Mouse (Mus musculus): ENCODE measurements around the gene Myo1d.

Myo1d gene

DNA sequence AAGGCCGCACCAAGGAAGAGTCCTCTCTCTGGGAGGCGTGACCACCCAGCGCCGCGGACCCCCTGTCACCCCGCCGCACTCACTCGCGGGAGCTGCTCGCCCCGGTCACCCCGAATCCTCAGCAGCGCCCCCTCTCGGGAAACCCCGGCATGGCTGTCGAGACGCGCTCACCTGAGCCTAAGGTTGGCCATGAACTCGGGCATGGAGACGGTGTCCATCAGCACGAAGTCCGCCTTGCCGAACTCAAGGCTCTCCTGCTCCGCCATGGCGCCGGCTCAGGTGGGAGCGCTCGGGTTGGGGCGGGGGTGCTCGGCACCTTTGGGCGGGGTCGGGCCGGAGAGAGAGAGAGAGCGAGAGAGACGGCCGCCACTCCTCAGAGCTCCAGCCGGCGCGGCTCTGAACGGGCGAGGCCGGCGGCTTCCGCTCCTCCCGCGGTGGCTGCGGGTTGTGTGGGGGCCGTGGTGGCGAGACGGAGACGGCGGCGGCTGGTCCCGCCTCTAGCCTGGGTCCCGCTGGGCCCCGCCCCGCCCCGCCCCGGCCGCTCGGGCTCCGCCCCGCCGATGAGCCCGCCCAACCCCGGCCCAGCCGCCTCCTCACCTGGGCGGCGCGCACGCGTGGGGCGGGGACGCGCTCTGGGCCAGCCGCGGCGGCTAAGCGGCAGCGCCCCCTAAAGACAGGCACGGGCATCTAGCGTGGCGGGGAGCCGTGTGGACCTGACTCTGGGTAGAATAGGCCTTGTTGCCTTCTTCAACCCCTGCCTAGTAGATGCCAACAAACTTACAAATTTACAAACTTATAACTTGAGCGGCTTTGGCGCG is at the start of gene Myo1d:
Gene Myo1d, minus strand, starts transcription at position 499 of the 818 bp plus-strand sequence.
- DNase-seq (ENCODE audit: low spot score): peak; percentile 73

DNA sequence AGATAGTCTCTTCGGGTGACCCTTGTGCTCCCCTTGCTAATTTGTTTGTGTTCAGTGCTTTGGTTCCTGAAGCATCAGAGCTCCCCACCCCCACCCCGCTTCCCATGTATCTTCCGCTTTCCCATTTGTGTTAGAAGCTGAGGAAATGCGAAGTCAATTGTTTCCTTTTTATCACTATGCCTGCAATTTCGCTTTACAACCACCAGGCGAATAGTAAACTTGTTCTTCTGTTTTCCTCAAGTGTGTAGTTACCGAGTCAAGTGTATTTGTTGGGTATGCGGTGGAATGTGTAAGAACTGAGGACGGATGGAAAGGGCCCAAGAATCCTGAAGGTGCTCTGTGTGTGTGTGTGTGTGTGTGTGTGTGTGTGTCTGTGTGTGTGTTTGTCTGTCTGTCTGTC is 42.0 kb upstream of the Myo1d start:
- no peak for DNase-seq (ENCODE audit: low spot score)

DNA sequence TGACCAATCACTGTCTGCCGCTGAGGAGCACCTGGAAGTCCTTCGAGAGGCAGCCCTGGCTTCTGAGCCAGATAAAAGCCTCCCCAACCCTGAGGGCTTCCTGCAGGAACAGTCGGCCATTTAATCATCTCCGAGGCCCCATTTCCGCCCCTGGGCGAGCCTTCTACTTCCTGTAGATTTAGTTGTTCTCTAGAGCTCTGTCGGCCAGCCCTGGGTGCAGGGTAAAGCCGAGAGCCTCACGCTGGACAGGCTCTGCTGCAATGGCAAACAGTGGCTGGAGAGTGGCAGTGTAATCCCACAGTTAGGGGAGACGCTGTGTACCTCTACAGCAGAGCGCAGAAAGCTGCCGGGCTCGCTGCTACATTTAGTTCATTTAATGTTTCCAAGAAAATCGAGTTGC is 41.5 kb upstream of the Myo1d start:
- DNase-seq (ENCODE audit: low spot score): no peak

DNA sequence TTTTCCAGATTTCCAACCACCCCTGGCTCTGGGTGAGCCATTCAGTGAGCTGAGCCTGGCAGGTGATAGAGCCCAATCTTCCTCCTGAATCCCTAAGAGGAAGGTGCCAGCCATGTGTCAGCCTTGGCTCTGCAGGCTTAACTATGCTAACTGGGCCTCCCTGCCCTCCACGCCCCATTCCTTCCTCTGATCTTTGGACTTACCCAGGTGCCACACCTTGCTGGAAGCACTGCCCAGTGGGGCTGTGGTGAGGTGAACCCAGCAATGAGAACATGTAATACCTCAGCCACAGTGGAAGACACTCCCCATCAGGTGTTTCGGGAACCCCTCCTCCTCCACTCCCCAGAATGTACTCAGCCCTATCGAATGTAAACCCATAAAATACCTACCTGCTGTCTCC is 40.3 kb upstream of the Myo1d start:
- DNase-seq (ENCODE audit: low spot score): no peak

DNA sequence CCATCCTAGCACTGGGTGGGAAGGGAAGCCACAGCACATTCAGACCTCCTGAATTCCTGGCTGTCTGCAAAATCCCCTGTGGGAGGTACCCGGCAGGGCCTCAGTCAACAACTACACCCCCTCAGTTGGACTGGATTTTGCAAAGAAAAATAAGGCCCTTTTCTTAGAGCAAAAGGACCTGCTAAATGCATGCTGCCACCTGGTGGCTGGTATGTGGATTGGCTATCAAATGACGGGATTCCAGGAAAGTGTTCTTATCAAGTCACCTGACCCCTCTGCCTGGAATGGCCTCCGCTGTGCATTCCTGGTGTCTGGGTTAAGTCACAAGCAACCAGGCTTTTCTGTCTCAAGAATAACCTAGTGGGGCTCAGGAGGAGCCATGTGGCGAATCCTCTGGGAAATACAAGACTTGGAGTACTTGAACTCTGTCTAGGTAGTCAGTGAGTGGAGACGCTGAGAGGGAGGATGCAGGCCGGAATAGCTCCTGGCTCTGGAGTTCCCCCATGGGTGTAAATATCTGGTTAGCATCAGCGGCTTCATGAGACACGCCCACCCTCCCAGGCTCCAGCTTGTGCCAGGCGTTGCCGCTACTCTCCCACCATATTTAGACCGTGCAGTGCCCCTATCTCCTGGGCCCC is 38.4 kb upstream of the Myo1d start:
- DNase-seq (ENCODE audit: low spot score): peak; percentile 40

DNA sequence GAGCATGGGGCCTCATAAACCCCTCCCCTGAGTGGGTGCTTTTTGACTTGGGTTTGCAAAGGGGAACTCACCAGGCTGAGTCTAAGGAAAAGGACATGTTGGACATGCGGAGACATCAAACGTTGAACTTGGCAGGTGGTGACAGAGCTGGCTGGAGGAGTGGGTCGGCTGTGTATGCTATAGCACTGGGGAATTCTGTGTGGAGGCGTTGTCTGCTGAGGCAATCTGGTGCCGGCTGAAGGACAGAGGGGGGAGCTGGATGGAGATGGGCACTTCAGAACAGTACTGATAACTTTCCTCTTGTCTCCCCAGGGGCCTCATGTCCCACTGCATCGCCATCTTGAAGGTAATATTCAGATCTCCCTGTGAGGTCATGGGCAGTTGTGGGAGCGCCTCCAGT is 35.5 kb upstream of the Myo1d start:
- no peak for DNase-seq (ENCODE audit: low spot score)

DNA sequence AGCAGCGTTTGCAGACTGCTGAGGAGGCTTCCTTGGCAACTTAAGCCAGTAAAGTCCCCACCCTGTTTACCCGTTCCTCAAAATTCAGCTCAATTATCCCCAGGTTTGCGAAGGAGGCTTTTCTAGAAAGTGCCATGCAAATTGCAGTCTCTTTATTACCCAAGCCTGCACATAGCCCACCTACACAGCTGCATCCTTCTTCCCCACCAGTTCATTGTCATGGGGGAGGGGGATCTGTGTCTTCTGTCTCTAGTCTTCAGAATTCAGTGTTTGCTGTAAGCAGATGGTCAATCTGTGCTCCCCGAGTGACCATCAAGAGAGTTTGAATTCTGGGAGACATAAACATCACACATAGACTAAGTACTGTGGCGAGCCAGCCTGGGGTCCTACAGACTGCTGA is 31.3 kb upstream of the Myo1d start:
- DNase-seq (ENCODE audit: low spot score): no peak

DNA sequence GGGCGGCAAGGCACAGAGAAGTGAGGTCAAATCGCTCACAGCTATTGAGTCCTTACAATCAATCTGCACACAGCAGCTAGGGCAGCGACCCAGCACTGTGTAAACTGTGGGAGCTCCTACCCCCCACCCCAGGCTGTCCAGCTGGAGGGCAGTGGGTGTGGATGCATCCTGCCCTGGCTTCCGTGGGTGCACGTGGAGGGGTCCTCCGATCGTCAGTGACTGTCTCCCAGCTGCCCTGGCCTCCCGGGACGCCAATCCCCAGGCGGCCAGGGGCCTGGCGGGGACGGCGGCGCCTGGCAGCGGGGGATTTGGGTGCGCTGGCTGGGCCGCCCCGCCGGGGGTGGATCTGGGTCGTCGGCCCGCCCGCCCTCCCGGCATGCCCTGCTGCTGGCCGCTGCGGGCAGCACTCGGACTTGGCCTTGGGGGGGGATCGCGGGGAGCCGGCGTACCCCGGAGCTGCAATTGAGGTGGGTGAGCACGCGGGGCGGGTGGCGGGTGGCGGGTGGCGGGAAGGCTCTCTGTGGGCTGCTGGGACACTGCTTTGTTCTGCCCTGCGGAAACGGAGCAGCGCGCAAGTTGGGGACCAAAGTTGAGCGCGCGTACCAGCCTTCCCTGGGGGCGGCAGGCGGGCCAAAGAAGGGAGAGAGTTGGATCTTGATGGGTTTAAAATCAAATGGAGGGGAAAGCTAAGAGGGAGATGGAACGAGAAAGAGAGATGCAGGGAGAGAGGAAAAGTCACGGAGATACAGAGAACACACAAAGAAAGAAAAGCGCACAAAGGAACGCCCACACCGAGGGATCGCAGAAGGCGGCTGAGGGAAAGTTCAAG is 30.4 kb upstream of the Myo1d start, which contains the start of gene Tmem98:
Gene Tmem98, plus strand, starts transcription at position 183 of the 829 bp plus-strand sequence.
- DNase-seq (ENCODE audit: low spot score): no peak

DNA sequence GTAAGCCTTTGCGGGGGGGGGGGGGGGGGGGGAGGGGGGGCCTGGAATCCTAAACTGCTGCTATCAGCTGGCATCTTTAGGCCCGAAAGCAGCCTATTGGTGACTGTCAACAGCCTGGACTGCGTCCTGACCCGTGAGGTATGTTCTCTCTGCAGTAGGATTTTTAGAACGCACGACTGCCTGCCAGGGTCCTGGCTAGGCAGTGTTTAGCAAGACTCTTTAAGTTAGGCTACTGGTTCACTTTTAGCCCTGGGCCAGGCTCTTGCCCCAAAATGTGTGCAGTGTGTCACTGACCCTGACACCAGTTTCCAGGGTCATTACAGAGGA is 29.8 kb upstream of the Myo1d start:
- no peak for DNase-seq (ENCODE audit: low spot score)

DNA sequence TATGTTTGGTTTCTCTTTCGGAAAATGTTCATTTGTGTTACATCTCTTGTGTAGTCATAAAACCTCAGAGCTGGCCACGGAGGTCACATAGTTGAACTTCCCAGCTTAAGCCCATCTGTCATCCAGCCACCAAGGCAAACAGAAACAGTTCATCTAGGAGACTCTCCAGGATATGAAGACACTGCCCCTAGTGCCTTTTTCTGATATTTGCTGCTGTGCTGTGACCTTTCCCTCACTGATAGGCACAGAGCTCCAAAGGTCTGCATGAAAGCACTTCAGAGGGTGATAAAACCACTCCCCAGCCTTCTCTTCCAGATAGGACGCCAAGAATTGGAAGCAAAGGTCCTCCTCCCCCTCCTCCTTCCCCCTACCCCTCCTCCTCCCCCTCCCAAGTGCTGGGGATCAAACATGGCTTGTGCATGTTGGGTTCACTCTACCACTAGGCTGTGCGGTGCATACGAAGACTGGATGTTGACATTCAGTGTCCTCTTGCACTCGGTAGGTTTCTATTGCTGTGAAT is 28.8 kb upstream of the Myo1d start:
- no peak for DNase-seq (ENCODE audit: low spot score)

DNA sequence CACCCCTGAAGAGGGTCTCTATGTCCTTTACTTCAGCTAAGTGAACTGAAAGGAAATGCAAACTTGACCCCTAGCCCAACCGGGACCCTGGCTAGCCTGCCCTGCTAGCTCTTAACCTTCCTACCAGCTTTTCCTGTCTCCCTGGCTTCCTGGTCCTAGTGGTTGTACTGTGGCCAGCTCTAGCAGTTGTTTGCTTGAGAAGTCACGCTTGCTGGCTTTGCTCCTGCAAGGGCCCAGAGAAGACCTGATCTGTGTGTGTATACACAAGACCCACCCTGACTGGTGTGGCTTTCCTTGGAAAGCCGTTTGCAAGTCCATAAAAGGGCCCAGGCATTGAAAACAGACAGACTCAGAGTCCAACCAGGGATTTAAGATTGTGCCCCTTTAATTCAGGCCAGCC is 22.9 kb upstream of the Myo1d start:
- DNase-seq (ENCODE audit: low spot score): no peak

DNA sequence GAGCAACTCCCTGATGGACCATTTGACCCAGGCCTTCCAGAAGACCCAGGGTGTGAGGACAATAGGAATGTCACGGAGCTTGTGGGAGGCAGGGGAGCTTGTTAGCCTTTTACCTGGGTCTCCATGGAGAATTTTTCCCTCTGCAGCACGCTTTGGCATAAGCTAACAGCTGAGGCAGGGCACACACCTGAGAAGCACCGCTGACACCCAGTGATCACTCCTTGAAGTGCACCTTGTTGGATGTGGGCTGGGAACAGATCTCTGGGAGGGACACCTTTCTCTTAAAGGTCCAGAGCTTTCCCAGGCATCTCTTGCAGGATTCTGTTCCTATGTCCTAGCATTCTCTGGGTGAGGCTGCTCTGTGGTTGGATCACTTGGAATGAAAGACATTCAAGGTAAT is 20.2 kb upstream of the Myo1d start:
- DNase-seq (ENCODE audit: low spot score): no peak

DNA sequence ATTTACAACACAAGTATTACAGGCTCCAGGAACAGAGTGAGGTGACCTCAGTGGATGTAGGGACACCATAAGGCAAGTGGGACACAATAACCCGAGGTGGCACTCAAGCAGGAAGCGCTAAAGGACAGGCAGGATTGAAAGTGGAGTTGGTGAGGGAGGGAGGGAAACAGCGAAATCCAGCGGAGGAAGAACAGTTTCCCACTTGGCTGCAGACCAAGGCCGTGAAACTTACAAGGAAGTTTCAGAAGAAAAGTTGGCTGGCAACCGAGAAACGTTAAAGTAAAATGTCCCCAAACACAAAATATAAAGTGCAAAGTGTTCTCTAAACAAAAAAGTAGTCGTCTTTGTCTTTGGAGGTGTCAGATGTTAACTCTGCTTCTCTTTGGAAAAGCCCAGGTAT is 15.6 kb upstream of the Myo1d start:
- DNase-seq (ENCODE audit: low spot score): no peak

DNA sequence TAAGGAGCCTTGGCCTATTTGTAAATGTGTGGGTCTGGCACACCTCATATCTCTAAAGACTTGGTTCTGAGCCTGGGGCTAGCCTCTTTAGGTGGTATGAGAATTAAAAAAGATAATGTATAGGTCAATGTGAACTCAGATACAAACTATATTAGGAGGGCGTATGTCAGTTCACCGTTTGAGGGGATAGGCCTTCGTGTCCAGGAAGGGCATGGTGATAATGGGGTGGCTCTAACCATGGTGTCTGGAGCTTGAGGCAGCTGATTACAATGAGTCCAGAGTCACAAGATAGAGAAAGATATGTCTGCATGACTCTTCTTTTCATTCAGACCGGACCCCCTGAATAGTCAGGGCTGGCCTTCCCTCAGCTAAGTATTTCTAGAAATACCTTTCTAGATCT is 14.5 kb upstream of the Myo1d start:
- DNase-seq (ENCODE audit: low spot score): no peak

DNA sequence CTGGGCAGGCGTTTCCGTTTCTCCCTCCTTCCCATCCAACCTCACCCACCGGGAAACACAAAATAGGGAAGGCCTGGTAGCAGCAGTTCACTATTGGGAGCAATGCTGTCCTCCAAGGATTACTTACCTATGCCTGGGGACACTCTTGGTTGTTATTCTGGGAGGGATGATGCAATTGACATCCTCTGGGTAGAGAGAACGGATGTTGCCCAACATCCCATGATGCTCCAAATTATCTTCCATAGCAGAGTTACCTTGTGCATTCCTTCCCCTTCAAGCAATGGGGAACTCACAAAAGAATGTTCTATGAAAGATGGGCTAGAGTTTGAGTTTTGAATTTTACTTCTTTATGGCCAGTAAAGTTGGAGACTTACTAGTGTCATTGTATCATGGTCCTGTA is 13.6 kb upstream of the Myo1d start:
- DNase-seq (ENCODE audit: low spot score): no peak

DNA sequence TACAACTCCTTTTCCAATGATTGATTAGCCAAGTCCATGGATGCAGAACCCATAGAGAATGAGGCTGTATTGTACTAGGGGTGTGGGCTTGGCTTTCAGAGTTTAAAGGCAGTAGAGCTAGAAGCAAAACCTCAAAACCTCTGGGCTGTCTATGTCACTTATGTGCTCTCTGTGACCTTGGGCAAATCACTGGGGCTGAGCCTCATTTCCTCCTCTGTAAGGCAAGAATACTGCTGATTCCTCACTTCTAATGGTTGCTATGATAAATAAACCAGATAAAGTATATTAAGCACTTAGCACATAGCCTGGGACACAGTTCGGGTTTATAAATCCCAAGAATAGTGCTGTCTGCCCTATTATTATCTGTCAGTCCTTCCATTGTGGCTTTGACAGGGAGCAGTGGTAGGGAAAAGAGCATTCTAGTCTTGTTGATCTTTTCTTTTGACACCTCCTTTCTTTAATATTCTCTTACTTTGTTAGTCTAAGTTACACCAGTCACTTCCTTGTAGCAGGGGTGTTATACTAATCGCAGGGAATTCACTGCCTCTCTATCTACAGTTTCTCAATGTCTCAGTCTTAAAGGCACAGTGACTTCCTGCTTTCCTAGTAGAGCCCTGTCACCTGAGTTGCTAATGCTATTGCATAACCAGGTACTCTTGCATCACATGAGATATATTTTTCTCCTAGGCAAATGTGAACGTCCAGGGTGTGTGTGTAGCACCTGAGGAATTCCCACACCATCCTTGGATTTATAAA is 12.0 kb upstream of the Myo1d start:
- no peak for DNase-seq (ENCODE audit: low spot score)

DNA sequence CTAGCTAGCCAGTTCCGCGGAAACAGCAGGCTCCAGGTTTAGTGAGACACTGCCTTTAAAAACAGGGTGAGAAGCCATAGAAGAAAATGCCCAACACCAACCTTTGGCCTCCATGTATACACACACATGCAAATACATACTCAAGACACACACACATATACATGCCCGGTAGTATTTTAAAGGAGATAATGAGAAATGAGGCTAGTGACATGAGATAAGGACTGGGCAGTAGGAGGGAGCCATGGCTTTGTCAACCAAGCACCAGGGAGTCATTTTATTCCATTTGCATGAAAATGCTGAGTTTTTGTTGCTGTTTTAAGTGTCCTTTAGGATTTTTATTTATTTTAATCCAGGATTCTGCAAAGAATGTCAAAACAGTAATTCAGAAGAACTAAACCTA is 10.6 kb upstream of the Myo1d start:
- DNase-seq (ENCODE audit: low spot score): no peak

DNA sequence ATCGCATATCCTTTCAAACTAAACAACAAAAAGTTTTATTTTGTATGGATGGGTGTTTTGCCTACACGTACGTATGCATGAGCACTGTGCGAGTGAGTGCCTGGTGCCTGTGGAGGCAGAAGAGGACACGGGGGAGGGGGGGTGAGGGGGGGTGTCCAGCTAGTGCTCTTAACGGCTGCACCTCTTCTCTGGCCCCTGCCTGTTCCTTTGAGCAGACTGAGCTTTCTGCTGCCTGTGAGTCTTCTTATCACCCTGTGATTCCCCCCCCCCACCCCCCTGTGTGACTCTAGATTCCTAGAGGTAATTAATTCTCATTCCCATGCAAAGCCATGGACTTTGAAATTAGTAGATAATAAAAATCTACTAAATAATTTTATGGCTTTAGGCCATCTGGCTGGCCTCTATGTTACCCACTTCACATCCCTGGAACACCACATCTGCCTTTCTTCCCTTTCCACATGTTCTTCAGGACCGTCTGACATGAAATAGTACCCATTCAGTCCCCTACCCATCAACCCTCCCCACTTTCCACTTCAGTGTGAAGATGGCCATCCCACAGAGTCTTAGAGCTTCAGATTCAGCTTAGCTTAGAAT is 9.9 kb upstream of the Myo1d start:
- no peak for DNase-seq (ENCODE audit: low spot score)

DNA sequence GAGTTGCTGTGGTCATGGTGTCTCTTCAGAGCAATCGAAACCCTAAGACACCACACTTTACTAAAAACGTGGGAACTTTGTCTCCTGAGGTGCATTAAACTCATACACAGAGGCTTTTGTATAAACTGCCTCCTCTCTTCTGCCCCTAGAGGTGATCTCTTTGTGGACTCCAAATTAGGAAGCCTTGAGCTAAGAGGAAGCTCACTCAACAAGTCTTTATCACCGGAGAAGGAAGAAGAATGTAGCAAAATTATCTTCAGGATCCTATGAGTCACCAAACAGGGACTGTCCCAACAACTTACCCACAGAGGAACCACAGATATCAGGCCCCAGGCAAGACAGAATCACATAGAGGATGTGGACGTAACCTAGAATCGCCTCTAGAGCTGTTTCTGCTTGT is 5.8 kb upstream of the Myo1d start:
- no peak for DNase-seq (ENCODE audit: low spot score)

DNA sequence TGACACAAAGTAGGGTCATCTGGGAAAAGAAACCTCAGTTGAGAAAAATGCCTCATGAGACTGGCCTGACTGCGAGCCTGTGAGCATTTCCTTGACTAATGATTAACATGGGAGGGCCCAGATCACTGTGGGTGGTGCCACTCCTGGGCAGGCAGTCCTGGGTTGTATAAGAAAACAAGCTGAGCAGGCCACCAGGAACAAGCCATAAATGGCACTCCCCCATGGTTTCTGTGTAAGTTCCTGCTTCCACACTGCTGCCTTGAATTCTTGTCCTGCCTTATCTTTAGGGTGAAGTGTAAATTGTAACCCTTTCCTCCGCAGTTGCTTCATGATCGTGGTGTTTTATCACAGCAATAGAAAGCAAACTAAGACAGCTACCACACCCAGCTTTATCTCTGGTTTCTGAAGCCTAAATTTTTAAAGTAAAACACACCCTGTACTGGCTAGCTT is 4.5 kb upstream of the Myo1d start:
- no peak for DNase-seq (ENCODE audit: low spot score)

DNA sequence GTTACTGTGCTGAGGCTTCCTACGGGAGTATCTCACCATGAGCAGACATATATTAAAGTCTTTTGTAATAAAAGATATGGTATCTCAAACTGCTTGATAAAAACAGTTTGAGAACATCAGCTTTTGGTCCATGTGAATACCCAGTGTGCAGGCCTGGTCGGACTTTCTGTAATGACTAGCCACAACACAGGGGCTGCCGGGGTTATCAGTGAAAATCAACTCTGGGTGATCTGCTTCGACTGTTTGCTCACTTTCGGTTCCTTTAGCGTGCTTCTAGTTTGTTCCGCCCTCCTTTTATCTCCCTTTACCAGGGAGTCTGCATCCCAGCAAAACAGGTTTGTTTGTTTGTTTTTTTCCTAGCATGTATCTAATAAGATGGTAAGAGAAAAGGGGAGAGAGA is 3.6 kb upstream of the Myo1d start:
- no peak for DNase-seq (ENCODE audit: low spot score)

DNA sequence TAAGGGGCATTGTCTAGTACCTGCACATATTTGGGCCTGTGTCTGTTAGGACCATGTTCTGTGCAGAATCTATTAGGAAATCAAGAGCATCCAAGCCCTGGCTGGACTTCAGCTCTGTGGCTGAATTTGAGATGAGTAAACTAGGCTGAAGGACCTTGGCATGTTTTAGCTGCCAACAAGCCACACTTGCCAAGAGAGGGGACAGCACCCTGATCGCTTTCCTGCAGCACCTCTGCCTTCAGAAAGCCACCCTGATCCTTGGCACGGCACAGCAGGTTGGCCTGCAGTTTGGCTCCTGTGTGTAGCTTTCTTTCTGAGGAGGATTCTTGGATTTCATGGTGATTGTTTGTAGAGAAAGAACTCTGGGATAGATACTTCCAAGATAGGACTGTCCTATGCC is 1.7 kb upstream of the Myo1d start:
- no peak for DNase-seq (ENCODE audit: low spot score)

All from left cerebral cortex, adult 11 months (tissue).